Mouse (Mus musculus): ENCODE measurements around the gene Jsrp1. TPM values are rescaled to one million over a fixed set of nuclear protein-coding genes. Genes with fewer than 3 reads are reported as not detected.

Gene Jsrp1
- polyA plus RNA-seq, 1 experiment from 2014 or later = not detected

DNA sequence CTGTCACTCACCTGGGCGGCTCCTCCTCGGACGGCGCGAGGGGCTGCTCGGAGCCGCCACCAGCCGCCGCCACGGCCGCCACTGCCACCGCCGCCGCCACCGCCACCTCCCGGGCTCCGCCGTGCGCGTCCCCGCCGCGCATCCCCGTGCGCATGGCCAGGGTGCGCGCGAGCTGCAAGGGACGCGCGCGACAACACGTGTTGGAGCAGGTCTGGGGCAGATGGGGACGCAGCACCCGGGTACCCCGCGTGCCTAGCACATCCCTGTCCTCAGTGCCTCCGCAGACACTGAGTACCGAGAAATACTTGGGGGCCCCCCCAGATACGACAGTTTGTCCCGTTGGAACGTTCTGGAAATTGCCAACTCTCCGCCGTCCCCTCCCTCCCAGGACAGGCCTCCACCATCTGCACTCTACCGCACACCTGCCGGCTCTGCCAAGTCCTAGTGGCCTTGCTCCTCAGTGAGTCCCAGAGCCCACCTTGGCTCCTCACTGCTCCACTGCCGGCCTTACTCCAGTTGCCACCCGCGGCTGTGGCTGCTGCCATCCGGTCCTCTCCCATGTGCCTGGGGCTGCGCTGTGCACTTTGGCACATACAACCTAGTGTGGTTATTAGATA is 30.7 kb upstream of the Jsrp1 start, which contains the start of gene Lingo3:
Gene Lingo3 (minus strand): TSS at position 109 of the 617 bp plus-strand sequence.
- peaks cover 13% of the 10 kb centered on the region for H3K4me1 ChIP-seq (ENCODE audit: insufficient read depth)
- H3K27ac ChIP-seq (ENCODE audit: low read depth) = no peak within 1 kb of the TSS
- H3K4me3 ChIP-seq (ENCODE audit: low read depth, low read length) = peak within 1 kb of the TSS; percentile 15; the same call in 1 of the 2 replicates
- H3K9ac ChIP-seq (replicated peaks) = no peak within 1 kb of the TSS
- WGBS (ENCODE audit: insufficient replicate concordance) = 6% methylated on average over 43 of the region's 51 CpGs
- TF ChIP-seq EP300 (IDR thresholded peaks at IDR 0.05; ENCODE audit: low read depth) (no peak), CTCF (IDR thresholded peaks at IDR 0.05; ENCODE audit: low read depth) (no peak)
- H3K36me3 ChIP-seq (replicated peaks; ENCODE audit: insufficient read depth, low read length) = no peaks in the 10 kb centered on the region
- H3K4me2 ChIP-seq (ENCODE audit: low read depth, low read length) = peak within 1 kb of the TSS; percentile 55
- DNase-seq = no peak
- H3K27me3 ChIP-seq (ENCODE audit: insufficient read depth, low read length) = peaks cover 47% of the 10 kb centered on the region
- no peak; the same call in 1 of the 2 replicates for ATAC-seq
- H3K9me3 ChIP-seq (ENCODE audit: low read length) = no peaks in the 10 kb centered on the region

DNA sequence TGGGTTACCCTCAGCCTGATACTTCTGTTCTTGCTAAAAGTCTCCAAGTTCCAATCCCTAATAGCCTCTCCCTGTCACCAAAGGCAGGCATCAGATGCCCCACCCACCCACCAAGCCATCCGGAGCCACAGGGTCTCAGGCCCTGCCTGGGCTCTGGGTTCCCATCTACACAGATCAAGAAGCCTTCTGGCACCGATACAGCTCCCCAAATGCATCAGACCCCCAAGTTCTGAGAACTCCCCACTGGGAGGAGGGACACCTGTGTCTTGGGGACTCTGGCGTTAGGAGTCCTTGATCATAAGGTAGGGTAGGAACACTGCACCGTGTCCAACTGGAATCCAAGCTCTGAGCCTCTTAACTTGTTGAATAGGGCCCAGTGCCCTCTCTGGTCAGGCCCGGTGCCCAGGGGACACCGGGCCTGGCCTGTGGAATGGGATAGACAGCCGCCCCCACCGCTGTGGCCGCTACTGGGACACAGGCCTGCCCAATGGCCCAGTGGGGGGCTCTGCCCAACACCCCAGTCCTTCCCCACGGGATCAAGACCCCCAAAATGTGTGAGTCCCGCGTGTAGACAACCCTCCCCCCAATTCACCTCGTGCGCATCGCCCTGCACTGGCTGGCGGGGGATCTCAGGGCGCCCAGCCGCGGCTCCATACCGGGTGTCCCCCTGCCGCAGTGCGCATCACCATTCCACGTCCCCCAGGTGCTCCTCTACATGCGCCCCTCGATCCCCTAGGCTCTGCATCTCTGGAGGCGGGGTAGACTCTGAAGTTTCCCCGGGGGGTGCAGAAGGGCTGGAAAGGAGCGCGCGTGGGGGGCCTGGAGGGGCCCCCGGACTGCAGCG is 30.0 kb upstream of the Jsrp1 start:
- DNase-seq (no peak), ATAC-seq (no peak)
- Histone ChIP-seq H3K4me3 (ENCODE audit: low read depth, low read length) (peak overlapping the region; percentile 15; the same call in 1 of the 2 replicates), H3K4me2 (ENCODE audit: low read depth, low read length) (peak overlapping the region; percentile 55), H3K9me3 (ENCODE audit: low read length) (no peaks in the 10 kb centered on the region), H3K27ac (ENCODE audit: low read depth) (no peak overlapping the region), H3K27me3 (ENCODE audit: insufficient read depth, low read length) (peaks cover 47% of the 10 kb centered on the region), H3K9ac (replicated peaks) (no peak overlapping the region), H3K36me3 (replicated peaks; ENCODE audit: insufficient read depth, low read length) (no peaks in the 10 kb centered on the region), H3K4me1 (ENCODE audit: insufficient read depth) (peaks cover 7% of the 10 kb centered on the region)
- TF ChIP-seq EP300 (IDR thresholded peaks at IDR 0.05; ENCODE audit: low read depth) (no peak), CTCF (IDR thresholded peaks at IDR 0.05; ENCODE audit: low read depth) (no peak)
- 16% methylated on average over 30 of the region's 32 CpGs for WGBS (ENCODE audit: insufficient replicate concordance)

GRCm38 (mm10) chr10:80842334-80842733 is 29.0 kb upstream of the Jsrp1 start:
- H3K27me3 ChIP-seq (ENCODE audit: insufficient read depth, low read length) = peaks cover 54% of the 10 kb centered on the region

GRCm38 (mm10) chr10:80841685-80842084 is 28.4 kb upstream of the Jsrp1 start:
- no peaks in the 10 kb centered on the region for H3K36me3 ChIP-seq (replicated peaks; ENCODE audit: insufficient read depth, low read length)
- TF ChIP-seq EP300 (IDR thresholded peaks at IDR 0.05; ENCODE audit: low read depth) (no peak), CTCF (IDR thresholded peaks at IDR 0.05; ENCODE audit: low read depth) (no peak)
- no peak overlapping the region for H3K4me2 ChIP-seq (ENCODE audit: low read depth, low read length)
- peaks cover 57% of the 10 kb centered on the region for H3K27me3 ChIP-seq (ENCODE audit: insufficient read depth, low read length)
- H3K9me3 ChIP-seq (ENCODE audit: low read length) = no peaks in the 10 kb centered on the region
- DNase-seq = no peak
- no peak overlapping the region for H3K9ac ChIP-seq (replicated peaks)
- WGBS (ENCODE audit: insufficient replicate concordance) = 72% methylated on average over 2 of the region's 2 CpGs
- H3K27ac ChIP-seq (ENCODE audit: low read depth) = no peak overlapping the region
- no peak overlapping the region for H3K4me3 ChIP-seq (ENCODE audit: low read depth, low read length)
- no peak for ATAC-seq
- H3K4me1 ChIP-seq (ENCODE audit: insufficient read depth) = 0 out of 2 replicates have a peak, but pooled peaks cover 5% of the 10 kb centered on the region

More at GRCm38 (mm10) chr10:80842334-80842733, 29.0 kb upstream of the Jsrp1 start:
- Histone ChIP-seq H3K27ac (ENCODE audit: low read depth) (no peak overlapping the region), H3K9me3 (ENCODE audit: low read length) (no peaks in the 10 kb centered on the region), H3K4me3 (ENCODE audit: low read depth, low read length) (no peak overlapping the region), H3K4me2 (ENCODE audit: low read depth, low read length) (no peak overlapping the region), H3K9ac (replicated peaks) (no peak overlapping the region), H3K4me1 (ENCODE audit: insufficient read depth) (0 out of 2 replicates have a peak, but pooled peaks cover 5% of the 10 kb centered on the region), H3K36me3 (replicated peaks; ENCODE audit: insufficient read depth, low read length) (no peaks in the 10 kb centered on the region)
- ATAC-seq = no peak
- TF ChIP-seq CTCF (IDR thresholded peaks at IDR 0.05; ENCODE audit: low read depth) = no peak
- 84% methylated on average over 15 of the region's 15 CpGs for WGBS (ENCODE audit: insufficient replicate concordance)
- no peak for DNase-seq

GRCm38 (mm10) chr10:80839848-80840247 is 26.6 kb upstream of the Jsrp1 start:
- no peak overlapping the region for H3K4me2 ChIP-seq (ENCODE audit: low read depth, low read length)
- H3K36me3 ChIP-seq (replicated peaks; ENCODE audit: insufficient read depth, low read length) = no peaks in the 10 kb centered on the region
- 57% methylated on average over 6 of the region's 6 CpGs for WGBS (ENCODE audit: insufficient replicate concordance)
- H3K27me3 ChIP-seq (ENCODE audit: insufficient read depth, low read length) = peaks cover 58% of the 10 kb centered on the region
- TF ChIP-seq CTCF (IDR thresholded peaks at IDR 0.05; ENCODE audit: low read depth) (no peak), EP300 (IDR thresholded peaks at IDR 0.05; ENCODE audit: low read depth) (no peak)
- no peak for DNase-seq
- no peak for ATAC-seq
- no peak overlapping the region for H3K4me3 ChIP-seq (ENCODE audit: low read depth, low read length)
- H3K9ac ChIP-seq (replicated peaks) = no peak overlapping the region
- H3K27ac ChIP-seq (ENCODE audit: low read depth) = no peak overlapping the region
- 0 out of 2 replicates have a peak, but pooled peaks cover 5% of the 10 kb centered on the region for H3K4me1 ChIP-seq (ENCODE audit: insufficient read depth)
- H3K9me3 ChIP-seq (ENCODE audit: low read length) = no peaks in the 10 kb centered on the region

GRCm38 (mm10) chr10:80838346-80838912 is 25.1 kb upstream of the Jsrp1 start:
- no peak overlapping the region for H3K9ac ChIP-seq (replicated peaks)
- H3K4me3 ChIP-seq (ENCODE audit: low read depth, low read length) = no peak overlapping the region
- TF ChIP-seq EP300 (IDR thresholded peaks at IDR 0.05; ENCODE audit: low read depth) (no peak), CTCF (IDR thresholded peaks at IDR 0.05; ENCODE audit: low read depth) (no peak)
- H3K27ac ChIP-seq (ENCODE audit: low read depth) = no peak overlapping the region
- no peaks in the 10 kb centered on the region for H3K36me3 ChIP-seq (replicated peaks; ENCODE audit: insufficient read depth, low read length)
- H3K9me3 ChIP-seq (ENCODE audit: low read length) = no peaks in the 10 kb centered on the region
- ATAC-seq (no peak), DNase-seq (no peak)
- peaks cover 51% of the 10 kb centered on the region for H3K27me3 ChIP-seq (ENCODE audit: insufficient read depth, low read length)
- 58% methylated on average over 2 of the region's 2 CpGs for WGBS (ENCODE audit: insufficient replicate concordance)
- H3K4me1 ChIP-seq (ENCODE audit: insufficient read depth) = 0 out of 2 replicates have a peak, but pooled peaks cover under 1% of the 10 kb centered on the region
- no peak overlapping the region for H3K4me2 ChIP-seq (ENCODE audit: low read depth, low read length)

Data from liver, postnatal 0 days (tissue).